Mouse (Mus musculus): ENCODE results near the gene 2310009B15Rik. TPM values are rescaled to one million over a fixed set of nuclear protein-coding genes. Genes with fewer than 3 reads are reported as not detected.

Gene 2310009B15Rik
- polyA plus RNA-seq (2015; fragmentation: Nextera tagmentation; extraction: Ambion mirVana) = 41.8 and 47.6 TPM in 2 replicates

DNA sequence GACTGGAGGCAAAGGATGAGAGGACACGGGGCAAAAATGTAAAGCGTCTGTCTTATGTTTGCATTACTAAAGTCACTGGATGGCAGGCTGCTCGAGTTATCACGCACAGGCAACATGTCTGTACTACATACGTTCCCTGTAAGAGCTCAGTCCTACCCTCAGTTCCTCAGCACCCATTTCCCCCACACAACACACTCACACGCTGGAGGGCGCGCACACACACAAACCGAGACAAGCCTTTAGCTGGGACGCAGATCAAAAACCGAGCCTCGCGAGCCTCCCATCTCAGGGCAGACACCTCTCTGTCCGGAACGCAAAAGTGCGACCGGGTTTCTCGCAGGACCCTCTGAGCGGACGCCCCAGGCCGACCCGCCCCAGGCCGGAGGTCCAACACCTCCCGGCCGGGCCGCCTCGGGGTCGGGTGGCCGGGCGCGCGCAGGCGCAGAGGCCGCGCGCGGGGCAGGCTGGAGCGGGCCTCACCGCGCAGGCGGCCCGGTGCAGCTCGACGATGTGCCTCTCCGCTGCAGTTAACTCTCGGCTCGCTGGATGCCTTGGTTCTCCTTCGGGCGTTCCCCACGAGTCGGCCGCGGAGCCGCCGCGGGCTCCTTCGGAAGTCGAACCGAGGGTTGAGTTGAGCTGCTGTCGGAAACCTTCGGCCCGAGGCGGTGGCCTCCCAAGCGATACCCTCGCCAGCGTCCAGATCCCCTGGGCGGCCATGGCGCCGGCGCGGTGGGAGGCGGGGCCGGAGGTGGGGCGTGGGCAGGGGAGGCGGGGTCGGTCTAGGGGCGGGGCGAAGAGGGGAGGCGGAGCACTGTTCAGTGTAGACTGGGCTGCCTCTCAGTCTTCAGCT lies at the start of gene 2310009B15Rik:
2310009B15Rik (minus strand) TSS at position 752 of the 850 bp plus-strand sequence.

DNA sequence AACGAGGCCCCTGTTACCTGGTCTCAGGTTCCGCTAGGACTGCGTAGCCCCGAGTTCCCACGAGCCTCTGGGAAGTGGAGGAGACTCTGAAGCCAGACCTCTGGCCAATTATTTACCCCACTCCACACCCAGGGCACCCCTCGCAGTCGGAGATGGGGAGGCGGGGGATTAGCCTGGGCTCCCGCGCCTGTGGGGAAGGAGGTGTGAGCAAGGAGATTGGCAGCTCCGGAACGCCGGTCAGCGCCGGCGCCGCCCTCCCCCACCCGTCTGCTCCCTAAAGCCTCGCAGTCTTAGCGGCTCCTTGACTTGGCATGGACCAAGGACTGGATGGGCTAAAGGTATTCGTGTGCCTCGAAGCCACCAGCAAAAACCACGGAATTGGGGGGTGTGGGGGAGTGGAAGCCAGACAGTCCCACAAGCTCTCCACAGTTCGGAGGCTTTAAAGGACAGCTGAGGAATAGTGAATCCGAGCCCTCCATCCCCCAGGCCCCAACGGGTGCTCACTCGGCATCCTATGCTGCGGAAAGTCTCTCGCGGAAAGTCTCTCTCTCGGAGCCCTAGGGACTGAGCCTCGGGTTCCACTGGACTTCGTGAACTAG lies 8.0 kb downstream of the 2310009B15Rik start, which contains the start of gene Lhx9:
Lhx9 (minus strand) TSS at position 67 of the 599 bp plus-strand sequence.

Other genes with a start within 250 kb of the 2310009B15Rik start
- gene Nek7, start 236.7 kb downstream of the 2310009B15Rik start, polyA plus RNA-seq (2015; fragmentation: Nextera tagmentation; extraction: Ambion mirVana) = 14.3 and 18.5 TPM in 2 replicates
- gene Lhx9, start 8.3 kb downstream of the 2310009B15Rik start, polyA plus RNA-seq (2015; fragmentation: Nextera tagmentation; extraction: Ambion mirVana) = 1.5 and 1.8 TPM in 2 replicates
- 9.4 and 13.3 TPM in 2 replicates for gene Dennd1b, start 106.6 kb upstream of the 2310009B15Rik start, polyA plus RNA-seq (2015; fragmentation: Nextera tagmentation; extraction: Ambion mirVana)

All from neural tube, postnatal 0 days (tissue).